Mouse (Mus musculus): ENCODE results near the gene Ikbke. TPM values are rescaled to one million over a fixed set of nuclear protein-coding genes. Genes with fewer than 3 reads are reported as not detected.
"Not testable (repeated sequence)": the region's sequence is repeated elsewhere in the genome, so short reads cannot be mapped to it uniquely, and the experiment has no call there.

Ikbke gene
- total RNA-seq (2021), result 1 to 10 TPM; 1.5 to 2.6 TPM
- long read RNA-seq, experiment 1, result 0 reads
- long read RNA-seq, experiment 2, result 0 reads

GRCm38 (mm10) chr1:131279456-131279776 is at the start of gene Ikbke:
Gene Ikbke, minus strand, starts transcription at chr1:131279606.
- DNase-seq, result no peak

- not testable (repeated sequence) for DNase-seq
Observed at GRCm38 (mm10) chr1:131329093-131329492, 49.7 kb upstream of the Ikbke start.

DNA sequence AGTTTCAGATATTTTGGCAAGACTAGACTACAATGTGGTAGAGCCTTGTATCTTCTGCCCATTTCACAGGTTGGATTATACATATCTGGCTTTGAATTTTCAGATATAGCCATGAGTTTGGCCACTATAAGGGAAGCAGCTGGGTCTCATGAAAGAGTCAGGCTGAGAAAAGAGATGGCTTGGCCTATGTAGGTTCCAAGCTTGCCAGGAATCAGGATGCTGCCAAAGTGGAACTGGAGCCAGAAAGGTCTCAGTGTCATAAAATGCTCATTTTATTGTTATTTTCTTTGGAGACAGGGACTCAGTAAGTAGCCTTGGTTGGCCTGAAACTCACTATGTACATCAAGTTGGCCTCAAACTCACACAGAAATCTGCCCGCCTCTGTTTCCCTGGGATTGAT is 47.8 kb upstream of the Ikbke start:
- DNase-seq, result no peak

DNA sequence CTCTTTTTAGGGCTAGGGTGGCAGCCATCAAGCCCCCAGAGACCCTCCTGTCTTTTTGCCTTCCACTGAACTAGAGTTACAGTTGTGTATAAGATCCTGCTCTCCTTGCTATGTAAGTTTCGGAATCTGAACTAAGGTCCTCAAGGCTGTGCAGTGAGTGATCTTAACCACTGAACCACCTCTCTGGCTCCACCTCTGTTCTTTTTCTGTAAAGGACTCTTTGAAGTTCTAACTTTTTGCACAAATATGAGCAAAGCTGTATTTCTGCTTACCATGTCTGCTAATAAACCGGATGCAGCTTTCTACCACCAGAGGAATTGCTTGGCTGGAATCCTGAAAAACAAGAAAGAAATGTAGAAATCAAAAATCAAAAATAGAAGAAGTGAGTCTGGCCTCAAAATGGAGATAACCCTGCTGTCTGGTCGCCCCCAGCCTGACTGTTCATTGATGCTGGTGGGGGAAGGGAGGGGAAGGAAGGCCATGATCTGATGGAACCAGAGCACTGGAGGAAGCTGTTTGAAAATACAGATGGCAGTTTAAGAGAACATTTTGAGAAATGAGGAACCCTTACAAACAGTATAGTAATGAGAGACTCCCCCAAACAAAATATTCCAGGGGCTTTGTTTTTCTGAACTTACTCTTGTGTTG is 45.5 kb upstream of the Ikbke start:
- no peak for DNase-seq

GRCm38 (mm10) chr1:131319598-131320330 is 40.4 kb upstream of the Ikbke start:
- DNase-seq, result no peak

DNA sequence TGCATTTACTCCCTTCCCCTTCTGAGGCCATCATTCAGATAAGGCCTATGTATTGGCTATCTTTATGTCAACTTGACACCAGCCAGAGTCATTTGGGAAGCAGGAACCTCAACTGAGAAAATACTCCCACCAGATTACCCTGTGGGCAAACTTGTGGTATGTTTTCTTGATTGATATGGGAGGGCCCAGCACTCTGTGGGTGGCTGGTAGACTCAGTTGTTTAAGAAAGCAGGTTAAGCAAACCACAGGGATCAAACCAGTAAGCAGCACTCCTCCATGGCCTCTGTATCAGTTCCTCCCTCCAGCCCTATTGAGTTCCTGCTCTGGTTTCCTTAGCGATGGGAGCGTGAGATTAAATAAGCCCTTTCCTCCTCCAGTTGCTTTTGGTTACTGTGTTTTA is 39.0 kb upstream of the Ikbke start:
- no peak for DNase-seq

GRCm38 (mm10) chr1:131317625-131318024 is 38.2 kb upstream of the Ikbke start:
- DNase-seq, result no peak

- DNase-seq, result no peak
Observed at GRCm38 (mm10) chr1:131311284-131311683, 31.9 kb upstream of the Ikbke start.

GRCm38 (mm10) chr1:131310237-131310818 is 30.9 kb upstream of the Ikbke start:
- DNase-seq, result no peak

GRCm38 (mm10) chr1:131300750-131301149 is 21.3 kb upstream of the Ikbke start:
- no peak for DNase-seq

DNA sequence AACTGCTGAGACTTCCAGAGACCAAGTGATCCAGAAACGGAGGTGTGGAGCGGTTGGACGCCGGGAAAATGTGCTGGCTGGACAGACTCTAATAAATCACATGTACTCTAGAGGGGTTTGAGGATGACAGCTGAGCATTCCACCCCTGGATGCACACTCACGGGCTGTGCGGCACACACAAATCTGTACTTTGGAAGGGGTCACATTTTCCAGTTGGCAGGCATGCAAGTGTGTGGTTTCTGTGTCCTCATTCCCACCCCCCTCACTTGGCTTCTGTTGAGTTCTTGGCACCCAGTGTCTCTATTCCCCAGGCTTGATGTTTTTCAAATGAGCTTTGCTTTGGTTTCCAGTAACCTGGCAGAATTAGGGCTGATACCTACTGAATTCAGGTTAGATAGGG is 20.4 kb upstream of the Ikbke start:
- DNase-seq, result no peak

- no peak for DNase-seq
Observed at GRCm38 (mm10) chr1:131299240-131299639, 19.8 kb upstream of the Ikbke start.

DNA sequence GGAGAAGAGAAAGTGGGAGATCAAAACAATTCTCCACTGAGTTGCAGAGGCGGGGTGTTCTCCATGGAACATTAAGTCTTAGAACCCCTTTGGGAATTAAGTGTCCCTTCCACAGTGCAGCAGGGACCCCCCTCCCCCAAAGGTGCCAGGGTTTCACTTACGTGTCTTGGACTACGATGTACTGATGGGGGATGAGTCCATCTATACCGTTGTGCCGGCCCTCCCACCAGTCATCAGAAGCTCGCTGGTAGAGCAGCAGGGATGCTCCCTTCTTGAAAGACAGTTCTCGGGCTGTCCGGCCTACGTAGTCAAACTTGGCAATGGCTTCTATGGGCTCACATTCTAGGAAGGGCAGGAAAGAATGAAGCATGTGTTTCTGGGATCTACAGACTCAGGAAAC is 18.8 kb upstream of the Ikbke start:
- no peak for DNase-seq

DNA sequence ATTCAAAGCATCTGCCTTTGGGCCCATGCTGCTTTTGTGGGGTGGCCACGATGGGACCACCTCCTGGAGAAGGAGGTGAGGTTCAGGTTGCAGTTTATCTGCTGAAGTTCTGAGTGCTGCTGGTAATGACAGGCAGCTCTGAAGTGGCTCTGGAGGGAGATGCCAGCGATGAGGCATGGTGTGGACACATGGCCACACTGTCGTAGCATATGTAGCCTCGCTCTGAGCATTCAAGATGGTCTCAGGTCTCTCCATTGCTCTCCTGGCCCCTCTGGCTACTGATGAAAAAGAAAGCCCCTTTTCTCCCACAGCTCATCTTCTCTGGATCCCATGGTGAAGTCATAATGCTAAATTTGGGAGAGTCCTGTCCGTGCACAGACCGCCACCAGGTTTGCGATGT is 17.3 kb upstream of the Ikbke start:
- DNase-seq, result no peak

- no peak for DNase-seq
Observed at GRCm38 (mm10) chr1:131295200-131295599, 15.8 kb upstream of the Ikbke start.

GRCm38 (mm10) chr1:131293922-131294250 is 14.5 kb upstream of the Ikbke start:
- no peak for DNase-seq

- DNase-seq, result no peak
Observed at GRCm38 (mm10) chr1:131293221-131293921, 14.0 kb upstream of the Ikbke start.

DNA sequence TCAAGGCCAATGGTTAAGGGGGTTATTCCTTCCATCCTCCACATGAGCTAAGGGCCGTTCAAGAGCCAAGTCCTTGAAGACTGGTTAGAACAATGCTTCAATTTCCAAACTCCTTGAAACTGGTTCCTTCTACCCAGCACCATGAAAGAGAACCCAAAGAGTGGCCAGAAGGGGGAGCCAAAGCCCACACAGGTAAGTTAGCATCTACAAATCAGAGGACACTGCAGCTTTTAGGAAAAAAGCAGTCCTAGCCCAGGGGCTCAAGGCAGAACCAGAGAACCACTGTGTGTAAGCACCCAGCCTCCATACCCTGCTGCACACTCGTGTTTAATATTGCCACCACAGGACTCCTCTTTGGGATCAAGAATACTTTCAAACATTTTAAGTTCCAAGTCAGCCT is 11.2 kb upstream of the Ikbke start:
- DNase-seq, result peak; percentile 56 to 78

GRCm38 (mm10) chr1:131288938-131289337 is 9.5 kb upstream of the Ikbke start:
- DNase-seq, result no peak

DNA sequence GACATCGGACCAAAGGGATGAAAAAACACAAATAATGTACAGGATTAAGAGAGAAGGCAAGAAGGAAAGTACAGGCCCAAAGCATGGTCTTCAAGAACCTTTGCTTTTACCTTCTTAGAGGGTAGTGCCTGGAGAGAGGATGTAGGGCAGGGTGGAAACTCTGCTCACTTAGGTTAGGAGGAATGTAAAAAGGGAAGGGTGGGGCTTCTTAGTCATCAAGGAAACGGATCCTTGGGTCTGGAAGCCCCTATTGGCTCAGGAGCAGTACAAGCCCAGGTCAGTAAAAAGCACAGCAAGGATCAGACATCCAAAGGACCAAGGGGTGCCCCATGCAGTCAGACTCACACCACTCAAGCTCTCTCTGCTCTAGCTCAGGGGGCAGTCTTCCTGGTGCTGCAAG is 7.9 kb upstream of the Ikbke start:
- no peak for DNase-seq

GRCm38 (mm10) chr1:131286803-131287202 is 7.4 kb upstream of the Ikbke start:
- DNase-seq, result peak; percentile 22 to 29

- DNase-seq, result no peak
Observed at GRCm38 (mm10) chr1:131284616-131285015, 5.2 kb upstream of the Ikbke start.

DNA sequence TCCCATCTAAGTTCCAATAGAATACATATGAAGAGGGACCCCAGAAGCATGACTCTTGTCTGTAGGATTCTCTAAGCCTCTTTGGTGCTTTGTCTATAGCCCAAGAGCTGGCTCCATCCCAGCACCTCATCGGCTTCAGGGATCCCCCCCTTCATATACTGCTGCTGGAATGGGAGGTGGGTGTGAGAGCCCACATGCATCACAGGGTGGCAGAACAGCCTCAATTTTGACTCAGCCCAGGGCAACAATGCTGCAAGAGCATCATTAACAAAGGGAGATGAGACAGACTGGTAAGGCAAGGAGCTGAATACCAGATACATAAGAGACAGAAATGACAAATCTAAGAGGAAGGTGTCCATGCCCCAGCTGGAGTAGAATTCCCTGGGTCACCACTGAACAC is 4.8 kb upstream of the Ikbke start:
- DNase-seq, result no peak
